Mouse (Mus musculus) adrenal gland, postnatal 25 days (tissue): ENCODE results near the gene Ndufa1. TPM values are rescaled to one million over a fixed set of nuclear protein-coding genes. Genes with fewer than 3 reads are reported as not detected.
A peak's percentile ranks its signal among the peaks of the same experiment; 100 is the strongest.
"Not testable (repeated sequence)": the region's sequence is repeated elsewhere in the genome, so short reads cannot be mapped to it uniquely, and the experiment has no call there.

Experiments used
- DNase-seq: peaks from one replicate; pipeline ENCODE4 v3.0.0; 2021; ENCODE audit warnings: mixed read lengths
- long read RNA-seq: library from polyadenylated mRNA; stranded (forward); transcript quantifications from one replicate; pipeline ENCODE4 v2.0.0, GENCODE M21; 2021
- total RNA-seq: library from RNA; stranded (reverse); gene quantifications from 2 replicates; pipeline ENCODE4 v1.2.3, GENCODE M21; 2021

The Ndufa1 gene
- 378 and 382 TPM in 2 replicates for total RNA-seq
- long read RNA-seq, transcript Ndufa1-201 (3 exons, 419 nt), result major isoform, 214 of 300 reads
- long read RNA-seq, partial matches to known transcripts, result 86 of 300 reads
- long read RNA-seq, other reads (novel, unspliced or antisense), result 0 of 300 reads

DNA sequence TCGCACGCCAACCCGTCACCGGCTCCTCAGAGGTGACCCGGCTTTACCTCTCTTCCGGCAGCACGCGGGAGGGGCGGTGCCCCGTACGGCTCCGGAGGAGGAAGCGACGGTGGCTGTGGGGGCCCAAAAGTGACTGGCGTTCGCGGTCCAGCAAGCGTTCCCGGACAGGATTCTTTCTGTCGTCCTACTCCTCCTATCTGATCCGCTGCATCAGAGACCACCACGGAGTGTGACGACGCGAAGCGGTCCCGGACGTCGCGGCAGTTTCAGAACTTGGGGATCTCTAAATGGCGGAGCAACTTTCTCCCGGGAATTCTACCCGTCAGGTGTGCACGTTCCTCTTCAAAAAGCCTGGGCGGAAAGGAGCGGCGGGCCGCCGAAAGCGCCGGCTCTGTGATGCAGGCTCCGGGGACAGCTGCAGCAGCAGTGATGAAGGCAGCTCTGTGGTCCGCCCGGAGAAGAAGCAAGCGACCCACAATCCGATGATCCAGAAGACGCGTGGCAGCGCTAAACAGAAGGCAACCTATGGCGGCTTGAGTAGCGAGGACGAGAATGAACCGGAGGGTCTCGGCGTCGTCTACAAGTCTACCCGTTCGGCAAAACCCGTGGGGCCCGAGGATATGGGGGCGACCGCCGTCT lies at the start of gene Ndufa1, which contains the start of gene Rnf113a1:
Gene Ndufa1, minus strand, starts transcription at position 59 of the 639 bp plus-strand sequence.
Gene Rnf113a1, plus strand, starts transcription at position 141 of the 639 bp plus-strand sequence.
- DNase-seq, result peak; percentile 84

DNA sequence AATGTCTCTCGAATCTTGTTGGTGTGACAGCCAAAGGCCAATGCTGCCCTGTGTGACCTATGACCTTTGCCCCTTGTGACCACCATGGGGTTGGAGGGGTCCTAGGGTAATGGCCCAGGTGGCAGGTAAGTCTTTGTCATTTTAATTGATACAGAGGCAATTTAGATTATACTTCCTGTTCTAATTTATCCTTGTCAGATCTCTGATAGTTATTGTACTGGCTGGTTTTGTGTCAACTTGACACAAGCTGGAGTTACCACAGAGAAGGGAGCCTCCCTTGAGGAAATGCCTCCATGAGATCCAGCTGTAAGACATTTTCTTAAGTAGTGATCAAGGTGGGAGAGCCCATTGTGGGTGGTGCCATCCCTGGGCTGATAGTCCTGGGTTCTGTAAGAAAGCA lies 31.2 kb upstream of the Ndufa1 start, which contains the start of gene Rhox1:
Gene Rhox1, minus strand, starts transcription at position 101 of the 400 bp plus-strand sequence.
- DNase-seq, result not testable (repeated sequence)

DNA sequence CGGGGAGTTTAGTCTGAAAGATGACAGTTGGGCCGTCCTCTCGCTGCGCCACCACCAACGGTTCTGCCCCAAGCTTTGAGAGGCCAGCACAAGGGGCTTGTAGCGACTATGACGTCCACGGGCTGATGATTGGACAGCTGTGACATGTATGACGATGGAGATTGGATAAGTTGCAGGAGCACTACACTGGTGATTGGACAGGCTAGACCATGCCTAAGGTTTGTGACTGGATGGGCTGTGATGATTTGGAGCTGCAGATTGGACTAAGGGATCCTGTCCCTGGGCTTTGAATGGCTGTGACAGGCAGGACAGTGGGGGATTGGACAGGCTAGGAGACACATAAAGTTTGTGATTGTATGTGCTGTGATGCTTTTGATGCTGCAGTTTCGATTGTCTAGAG lies 20.0 kb upstream of the Ndufa1 start, which contains the start of gene Gm9:
Gene Gm9, minus strand, starts transcription at position 101 of the 400 bp plus-strand sequence.
- no peak for DNase-seq

DNA sequence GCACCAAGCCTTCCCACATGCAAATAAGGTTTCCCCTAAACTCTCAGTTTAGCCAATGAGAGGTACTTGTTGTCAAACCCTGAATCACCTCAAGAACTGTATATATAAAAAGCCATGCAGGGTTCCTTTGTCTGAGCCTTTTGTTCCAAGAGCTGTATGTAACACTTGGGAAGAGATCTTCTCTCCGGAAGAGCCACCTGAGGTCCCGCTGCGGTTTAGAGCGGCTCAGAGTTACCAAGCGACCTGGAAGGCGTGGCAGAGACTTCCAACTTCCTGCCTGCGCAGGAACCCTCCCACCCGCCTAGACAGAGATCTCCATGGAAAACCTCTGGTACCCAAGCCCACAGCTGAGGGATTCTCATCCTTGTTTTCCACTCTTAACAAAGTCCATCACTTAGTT lies 7.7 kb upstream of the Ndufa1 start:
- DNase-seq, result no peak

DNA sequence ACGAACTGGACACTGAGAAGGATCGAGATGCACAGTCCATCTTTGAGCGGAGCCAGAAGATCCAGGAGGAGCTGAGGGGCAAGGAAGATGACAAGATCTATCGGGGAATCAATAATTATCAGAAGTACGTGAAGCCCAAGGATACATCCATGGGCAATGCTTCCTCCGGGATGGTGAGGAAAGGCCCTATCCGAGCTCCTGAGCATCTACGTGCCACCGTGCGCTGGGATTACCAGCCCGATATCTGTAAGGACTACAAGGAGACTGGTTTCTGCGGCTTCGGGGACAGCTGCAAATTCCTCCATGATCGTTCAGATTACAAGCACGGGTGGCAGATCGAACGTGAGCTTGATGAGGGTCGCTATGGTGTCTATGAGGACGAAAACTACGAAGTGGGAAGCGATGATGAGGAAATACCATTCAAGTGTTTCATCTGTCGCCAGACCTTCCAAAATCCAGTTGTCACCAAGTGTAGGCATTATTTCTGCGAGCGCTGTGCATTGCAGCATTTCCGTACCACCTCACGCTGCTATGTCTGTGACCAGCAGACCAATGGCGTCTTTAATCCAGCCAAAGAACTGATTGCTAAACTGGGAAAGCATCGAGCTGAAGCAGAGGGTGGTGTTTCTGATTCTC lies 899 bp upstream of the Ndufa1 start:
- DNase-seq, result no peak

DNA sequence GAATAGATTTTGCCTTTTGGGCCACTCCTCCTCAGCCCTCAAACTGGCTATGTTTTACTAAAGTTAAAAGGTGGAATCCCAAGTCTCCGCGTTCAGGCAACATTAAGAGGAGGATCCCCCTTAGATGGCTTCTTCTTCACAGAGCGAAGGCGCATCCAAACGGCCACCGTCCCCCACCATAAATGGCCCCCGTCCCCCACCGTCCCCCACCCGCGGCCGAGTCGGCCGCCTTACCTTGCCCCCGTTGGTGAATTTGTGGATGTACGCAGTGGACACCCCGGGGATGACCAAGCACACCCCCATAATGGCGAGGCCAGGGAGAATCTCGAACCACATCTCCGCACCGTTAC lies 233 bp downstream of the Ndufa1 start:
- no peak for DNase-seq

DNA sequence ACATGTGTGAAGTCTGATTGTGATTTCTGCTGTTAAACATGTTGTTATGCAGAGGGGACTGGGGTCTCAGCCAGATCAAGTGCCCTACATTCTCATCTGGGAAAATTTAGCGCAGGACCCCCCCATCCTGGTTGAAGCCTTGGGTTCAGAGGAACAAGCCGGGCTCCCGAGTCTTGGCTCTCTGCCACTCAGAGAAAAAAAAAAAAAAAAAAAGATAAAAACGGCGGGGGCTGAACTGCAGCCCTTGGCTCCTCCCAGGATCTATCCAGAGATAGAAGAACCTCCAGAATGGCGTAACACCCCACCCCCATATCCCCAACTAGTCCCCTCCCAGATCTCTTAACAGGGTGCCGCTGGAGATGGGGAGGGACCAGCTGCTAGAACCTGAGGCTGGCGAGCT lies 6.6 kb downstream of the Ndufa1 start:
- not testable (repeated sequence) for DNase-seq

DNA sequence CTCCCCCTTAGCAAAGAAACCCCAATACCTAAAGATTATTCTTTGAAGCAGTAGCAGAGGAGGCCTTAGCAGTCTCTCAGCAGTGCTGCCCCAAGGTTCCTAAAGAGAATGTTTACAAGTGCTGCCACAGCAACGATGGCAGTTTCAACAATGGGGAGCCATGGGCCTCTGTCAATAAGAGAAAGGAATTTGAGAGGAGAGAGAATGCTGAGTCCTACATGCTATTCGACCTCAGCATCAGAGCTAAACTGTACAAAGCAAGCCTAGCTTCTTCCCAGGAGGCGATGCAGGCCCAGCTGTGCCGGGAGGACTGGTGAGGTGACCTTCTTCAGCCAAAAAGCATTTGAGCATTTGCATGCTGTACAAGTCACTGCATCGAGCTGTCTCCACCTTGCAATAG lies 22.2 kb downstream of the Ndufa1 start, which contains the start of gene Akap14:
Gene Akap14, minus strand, starts transcription at position 101 of the 400 bp plus-strand sequence.
- no peak for DNase-seq

DNA sequence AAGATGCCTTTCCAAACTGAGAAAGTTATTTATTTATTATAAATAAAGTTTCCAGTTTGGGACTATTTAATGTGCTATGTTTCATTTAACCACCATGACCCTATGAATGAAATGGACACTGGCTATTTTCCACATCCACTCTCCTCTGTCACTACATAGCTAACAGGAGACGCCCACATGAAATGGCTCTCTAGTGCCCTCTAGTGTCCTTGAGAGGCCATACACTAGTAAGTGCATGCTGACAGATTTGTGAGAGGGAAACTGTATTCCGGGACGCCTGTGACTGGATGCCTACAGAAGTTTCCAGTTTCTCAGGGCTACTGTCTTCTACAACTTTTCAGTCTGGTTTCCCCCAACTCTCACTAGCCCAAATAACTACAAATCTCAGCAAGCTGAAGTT lies 23.9 kb downstream of the Ndufa1 start:
- peak; percentile 6 for DNase-seq

DNA sequence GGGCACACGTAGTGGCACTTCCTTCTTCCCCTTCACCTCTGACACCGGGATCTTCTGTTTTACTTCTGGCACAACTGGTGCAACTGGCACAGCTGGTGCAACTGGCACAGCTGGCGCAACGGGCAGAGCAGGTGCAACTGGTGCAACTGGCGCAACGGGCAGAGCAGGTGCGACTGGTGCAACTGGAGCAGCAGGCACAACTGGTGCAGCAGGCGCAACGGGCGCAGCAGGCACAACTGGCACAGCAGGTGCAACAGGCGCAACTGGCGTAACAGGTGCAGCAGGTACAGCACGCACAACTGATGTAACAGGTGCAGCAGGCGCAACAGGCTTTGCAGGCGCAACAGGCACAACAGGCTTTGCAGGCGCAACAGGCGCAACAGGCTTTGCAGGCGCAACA lies 27.8 kb downstream of the Ndufa1 start:
- DNase-seq, result no peak

DNA sequence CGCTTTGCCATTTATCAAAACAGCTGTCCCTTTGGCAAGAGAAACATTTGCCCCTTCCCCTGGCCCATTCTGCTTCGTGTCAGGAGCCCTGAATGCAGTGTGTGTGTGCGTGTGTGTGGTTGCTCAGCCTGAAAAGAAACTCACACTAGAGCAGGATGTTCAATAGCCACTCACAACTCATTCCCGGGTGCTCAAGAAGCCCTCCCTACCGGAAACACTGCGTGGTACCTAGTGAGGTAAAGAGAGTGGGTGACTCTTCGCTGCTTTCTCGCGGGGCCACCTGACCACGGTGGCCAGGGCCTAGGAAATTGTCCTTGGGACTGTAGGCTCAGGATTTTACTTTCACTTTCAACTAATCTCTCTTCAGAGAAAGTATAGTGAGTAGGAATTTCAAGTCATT lies 29.8 kb downstream of the Ndufa1 start:
- peak; percentile 2 for DNase-seq

DNA sequence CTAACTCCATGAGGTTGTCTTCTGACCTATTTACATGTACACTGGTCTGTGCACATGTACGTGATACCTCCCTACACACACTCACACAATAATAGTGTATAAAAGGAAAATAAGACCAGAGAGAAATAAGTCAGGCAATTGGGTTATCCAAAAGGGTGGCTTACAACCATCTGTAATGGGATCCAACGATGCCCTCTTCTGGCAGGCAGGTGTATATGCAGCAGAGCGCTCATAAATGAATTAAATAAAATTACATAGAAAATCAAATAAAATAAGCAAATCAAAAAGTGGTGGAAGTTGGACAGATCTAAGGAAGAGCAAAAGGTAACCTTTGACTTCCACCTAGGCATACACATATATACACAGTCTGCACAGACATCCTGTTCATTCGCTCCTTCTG lies 33.1 kb downstream of the Ndufa1 start:
- no peak for DNase-seq

DNA sequence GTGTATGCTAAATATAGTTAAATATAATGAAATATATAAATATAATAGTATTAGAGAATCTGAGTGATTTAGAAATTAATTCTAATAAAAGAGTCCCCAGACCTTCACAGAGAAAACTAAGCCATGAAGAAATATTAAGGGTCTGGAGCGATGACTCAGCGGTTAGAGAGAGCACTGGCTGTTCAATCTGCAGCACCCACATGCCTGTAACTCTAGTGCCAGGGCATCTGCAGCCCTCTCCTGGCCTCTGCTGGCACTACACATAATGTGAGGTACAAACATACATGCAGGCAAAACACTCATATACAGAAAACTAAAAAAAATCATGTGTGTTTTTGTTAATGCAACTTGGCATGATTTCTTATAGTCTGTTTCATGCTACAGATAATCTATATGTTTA lies 46.0 kb downstream of the Ndufa1 start:
- peak; percentile 16 for DNase-seq

DNA sequence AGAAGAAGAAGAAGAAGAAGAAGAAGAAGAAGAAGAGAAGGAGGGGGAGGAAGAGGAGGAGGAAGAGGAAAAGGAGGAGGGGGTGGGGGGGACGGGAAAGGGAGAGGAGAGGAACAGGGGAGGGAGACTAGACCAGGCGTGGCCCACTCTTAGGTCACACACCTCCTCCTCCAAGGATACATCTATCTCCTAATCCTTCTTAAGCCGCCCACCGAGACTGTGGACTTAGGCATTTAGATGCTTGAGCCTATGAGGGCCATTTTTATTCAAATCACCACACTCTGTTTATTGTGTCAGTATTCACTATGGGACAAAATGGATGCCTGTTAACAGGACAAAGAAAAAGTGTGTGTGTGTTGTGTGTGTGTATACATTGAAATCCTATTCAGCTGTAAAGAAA lies 46.5 kb downstream of the Ndufa1 start:
- not testable (repeated sequence) for DNase-seq

DNA sequence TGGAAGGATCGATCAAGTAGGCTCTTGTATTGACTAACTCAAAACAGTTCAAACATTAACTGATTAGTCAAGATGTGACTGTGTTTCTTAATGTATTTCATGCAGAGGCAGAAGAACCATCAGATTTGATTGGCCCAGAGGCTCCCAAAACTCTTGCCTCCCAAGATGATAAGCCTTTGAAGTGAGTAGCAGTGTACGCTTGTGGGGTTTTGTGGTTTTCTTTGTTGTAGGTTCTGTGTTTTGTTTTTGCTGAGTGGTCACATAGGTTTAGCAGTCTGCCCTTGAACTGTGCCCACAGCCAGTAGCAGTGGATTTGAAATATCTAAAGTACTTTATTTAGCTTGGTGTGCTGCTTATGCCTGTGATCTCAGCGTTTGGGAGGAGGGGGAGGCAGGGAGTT lies 49.2 kb downstream of the Ndufa1 start:
- no peak for DNase-seq

Other genes with a start within 250 kb of the Ndufa1 start
- gene Sept6, start 199.4 kb downstream of the Ndufa1 start, total RNA-seq, result 15.7 and 23.0 TPM in 2 replicates
- not detected in 2 replicates for gene Sowahd, start 142.3 kb downstream of the Ndufa1 start, total RNA-seq
- 532 and 613 TPM in 2 replicates for gene Rpl39, start 105.8 kb downstream of the Ndufa1 start, total RNA-seq
- 18.1 and 21.2 TPM in 2 replicates for gene Upf3b, start 80.8 kb downstream of the Ndufa1 start, total RNA-seq
- 17.5 and 19.4 TPM in 2 replicates for gene Nkap, start 64.4 kb downstream of the Ndufa1 start, total RNA-seq
- not detected in 2 replicates for gene Akap14, start 22.3 kb downstream of the Ndufa1 start, total RNA-seq
- gene Rnf113a1, start 82 bp upstream of the Ndufa1 start, total RNA-seq, result 4.9 and 5.2 TPM in 2 replicates
- gene Gm9, start 19.9 kb upstream of the Ndufa1 start, total RNA-seq, result not detected in 2 replicates
- not detected in 2 replicates for gene Rhox1, start 31.1 kb upstream of the Ndufa1 start, total RNA-seq
- not detected in 2 replicates for gene Rhox2a, start 53.8 kb upstream of the Ndufa1 start, total RNA-seq
- not detected in 2 replicates for gene Rhox3a, start 58.8 kb upstream of the Ndufa1 start, total RNA-seq
- gene Rhox4a, start 74.2 kb upstream of the Ndufa1 start, total RNA-seq, result not detected in 2 replicates
- not detected in 2 replicates for gene Rhox3a2, start 188.9 kb upstream of the Ndufa1 start, total RNA-seq
- gene Rhox4a2, start 199.7 kb upstream of the Ndufa1 start, total RNA-seq, result not detected in 2 replicates
- gene Rhox2b, start 220.9 kb upstream of the Ndufa1 start, total RNA-seq, result not detected in 2 replicates
- not detected in 2 replicates for gene Rhox4b, start 241.3 kb upstream of the Ndufa1 start, total RNA-seq